Mouse (Mus musculus) bone marrow macrophage, adult 2 months (primary cell): ENCODE results near the gene Slain1. TPM values are rescaled to one million over a fixed set of nuclear protein-coding genes. Genes with fewer than 3 reads are reported as not detected.

Source experiments
- H3K27ac ChIP-seq: 2 replicates; pipeline ENCODE4 v1.5.1; 2012; ENCODE audit warnings: low read depth, low read length; ENCODE audit not compliant: insufficient read depth
- H3K4me1 ChIP-seq: 2 replicates; pipeline ENCODE4 v1.6.1; 2012; ENCODE audit warnings: low read length; ENCODE audit not compliant: control insufficient read depth, insufficient read depth
- H3K4me3 ChIP-seq: 2 replicates; pipeline ENCODE4 v1.5.1; 2012; ENCODE audit warnings: mild to moderate bottlenecking, low read length, moderate library complexity; ENCODE audit not compliant: insufficient read depth
- CTCF ChIP-seq: IDR thresholded peaks from 2 replicates; pipeline ENCODE4 v1.5.1; 2012; ENCODE audit warnings: low read depth, mild to moderate bottlenecking, low read length, moderate library complexity
- POLR2A ChIP-seq: IDR thresholded peaks from 2 replicates; pipeline ENCODE4 v1.6.1; 2012; ENCODE audit warnings: mild to moderate bottlenecking, low read depth, low read length, borderline replicate concordance
- polyA plus RNA-seq: library from polyadenylated mRNA; stranded (reverse); fragments of >200 nt; gene quantifications from 2 replicates; pipeline ENCODE4 v1.2.4, GENCODE M21; 2012; ENCODE audit not compliant: missing spikeins, insufficient read depth, insufficient read length

The Slain1 gene
- not detected in 2 replicates for polyA plus RNA-seq

GRCm38 (mm10) chr14:103649896-103650334, at the start of gene Slain1:
Slain1 (plus strand) TSS chr14:103650228.
- no peaks in the 10 kb centered on the region for H3K4me1 ChIP-seq
- H3K27ac ChIP-seq = no peak within 1 kb of the TSS
- TF ChIP-seq CTCF (no peak), POLR2A (no peak)
- H3K4me3 ChIP-seq = peak within 1 kb of the TSS; percentile 48

DNA sequence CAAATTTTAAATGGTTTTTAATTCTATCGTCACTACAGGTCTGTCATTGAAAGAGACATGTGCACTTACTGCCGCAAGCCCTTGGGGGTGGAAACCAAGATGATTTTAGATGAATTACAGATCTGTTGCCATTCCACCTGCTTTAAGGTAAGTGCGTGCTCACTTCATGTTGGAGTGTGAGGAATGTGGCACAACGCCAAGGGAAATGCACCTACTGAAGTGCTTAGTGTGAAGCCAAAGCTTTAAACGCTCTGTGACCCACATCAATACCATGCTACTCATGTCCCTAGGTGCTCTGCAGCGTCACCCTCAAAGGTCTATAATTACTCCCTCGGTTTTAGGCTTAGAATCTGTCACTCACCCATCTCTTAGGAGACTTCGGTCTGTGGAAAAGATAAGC, 42.0 kb upstream of the Slain1 start:
- Histone ChIP-seq H3K4me3 (no peak overlapping the region), H3K4me1 (no peaks in the 10 kb centered on the region), H3K27ac (no peak overlapping the region)
- no peak for TF ChIP-seq CTCF

- H3K27ac ChIP-seq = no peak overlapping the region
- H3K4me3 ChIP-seq = no peak overlapping the region
- TF ChIP-seq POLR2A = no peak
- no peaks in the 10 kb centered on the region for H3K4me1 ChIP-seq
Observed at GRCm38 (mm10) chr14:103613573-103614271, 36.3 kb upstream of the Slain1 start.

GRCm38 (mm10) chr14:103614272-103614587, 35.8 kb upstream of the Slain1 start:
- TF ChIP-seq CTCF (no peak), POLR2A (no peak)

DNA sequence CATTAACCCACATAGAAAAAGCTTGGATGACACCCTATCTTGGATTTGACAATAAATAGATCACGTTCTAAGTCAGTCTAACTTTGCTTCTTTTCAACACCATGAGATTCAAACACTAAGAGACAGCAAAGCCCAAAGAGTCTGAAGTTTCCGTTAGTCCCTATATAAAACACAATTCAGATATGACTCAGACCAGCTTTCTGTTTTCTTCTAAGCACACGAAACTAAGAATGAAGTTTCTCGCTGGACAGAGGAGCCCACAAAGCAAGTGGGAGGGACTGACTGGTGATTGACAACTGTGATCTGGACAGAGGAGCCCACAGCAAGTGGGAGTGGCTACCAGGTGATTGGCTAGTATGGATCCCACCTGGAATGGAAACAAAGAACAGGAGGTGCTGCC, 30.3 kb upstream of the Slain1 start:
- Histone ChIP-seq H3K4me3 (no peak overlapping the region), H3K27ac (no peak overlapping the region), H3K4me1 (no peaks in the 10 kb centered on the region)
- no peak for TF ChIP-seq POLR2A
- TF ChIP-seq CTCF = no peak

More at GRCm38 (mm10) chr14:103614272-103614587, 35.8 kb upstream of the Slain1 start:
- H3K4me1 ChIP-seq = no peaks in the 10 kb centered on the region
- H3K27ac ChIP-seq = no peak overlapping the region
- H3K4me3 ChIP-seq = no peak overlapping the region

DNA sequence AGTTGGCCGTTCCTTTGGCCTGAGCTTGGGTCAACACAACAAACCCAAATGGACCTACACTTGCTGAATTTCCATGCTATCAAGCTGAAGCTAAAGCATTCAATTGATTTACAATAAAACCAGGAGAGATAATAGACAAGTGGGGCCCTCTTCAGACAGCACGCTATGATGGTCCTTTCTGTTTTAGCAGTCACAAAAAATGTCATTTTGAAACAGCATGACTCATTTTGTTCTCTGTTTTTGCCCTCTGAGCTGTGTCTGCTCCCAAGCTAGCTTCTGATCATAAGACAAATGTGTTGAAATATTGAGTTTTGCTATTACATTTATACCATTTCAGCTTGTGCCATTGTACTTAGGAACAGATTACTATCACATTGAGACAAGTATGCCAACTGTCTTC, 28.8 kb upstream of the Slain1 start:
- Histone ChIP-seq H3K4me1 (no peaks in the 10 kb centered on the region), H3K27ac (no peak overlapping the region), H3K4me3 (no peak overlapping the region)
- TF ChIP-seq CTCF (no peak), POLR2A (no peak)

- Histone ChIP-seq H3K4me1 (no peaks in the 10 kb centered on the region), H3K4me3 (no peak overlapping the region), H3K27ac (no peak overlapping the region)
- TF ChIP-seq CTCF (no peak), POLR2A (no peak)
Observed at GRCm38 (mm10) chr14:103626100-103626499, 23.9 kb upstream of the Slain1 start.

DNA sequence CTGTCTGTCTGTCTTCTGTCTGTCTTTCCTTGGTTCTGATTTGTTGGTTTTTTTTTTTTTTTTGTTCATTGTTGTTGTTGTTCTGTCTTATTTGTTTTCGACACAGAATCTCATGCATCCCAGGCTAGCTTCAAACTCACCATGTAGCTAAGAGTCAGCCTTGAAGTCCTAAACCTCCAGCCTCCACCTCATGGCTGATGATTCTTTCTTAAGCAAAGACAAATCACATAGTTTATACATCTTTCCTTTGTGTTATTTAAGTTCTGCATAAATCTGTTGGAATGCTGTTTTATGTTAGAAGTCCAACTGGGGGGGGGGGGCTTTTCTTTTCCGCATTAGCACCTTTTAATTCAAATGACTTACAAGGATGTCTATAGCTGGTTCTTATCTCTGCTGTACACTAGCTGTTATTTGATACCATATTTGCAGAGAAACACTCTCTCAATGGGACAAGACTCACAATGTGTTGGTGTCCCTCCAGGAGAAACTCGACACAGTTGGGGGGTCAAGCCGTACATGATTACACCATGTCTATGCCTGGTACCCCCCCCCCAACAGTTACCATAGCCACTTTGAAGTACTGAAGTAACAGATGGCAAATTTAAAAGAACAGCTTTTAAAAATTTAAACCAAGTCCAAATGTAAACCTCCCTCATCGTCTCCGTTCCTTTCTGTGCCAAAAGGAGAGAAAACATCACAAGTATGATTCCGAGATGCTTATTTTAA, 20.2 kb upstream of the Slain1 start:
- H3K4me1 ChIP-seq = no peaks in the 10 kb centered on the region
- TF ChIP-seq CTCF (no peak), POLR2A (no peak)
- H3K27ac ChIP-seq = no peak overlapping the region
- no peak overlapping the region for H3K4me3 ChIP-seq

DNA sequence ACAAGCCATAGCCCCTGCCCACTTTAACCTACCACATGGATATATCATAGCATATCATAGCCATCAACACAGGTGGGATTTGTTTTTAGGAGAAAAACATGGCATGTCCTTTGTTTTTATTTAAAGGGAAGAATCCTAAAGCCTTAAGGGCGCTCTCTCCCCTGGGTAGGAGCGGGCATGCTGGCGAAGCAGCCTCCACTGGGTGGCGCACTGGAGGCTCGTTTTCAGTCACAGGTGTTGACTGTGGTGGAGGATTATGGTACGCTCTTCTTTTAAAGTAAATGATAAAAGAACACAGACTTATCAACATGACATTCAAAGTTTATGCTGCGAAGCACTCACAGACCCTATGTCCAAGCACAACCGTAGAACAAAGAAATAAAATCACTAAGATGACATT, 19.5 kb upstream of the Slain1 start:
- H3K27ac ChIP-seq = no peak overlapping the region

GRCm38 (mm10) chr14:103643933-103644332, 6.1 kb upstream of the Slain1 start:
- Histone ChIP-seq H3K4me1 (no peaks in the 10 kb centered on the region), H3K4me3 (no peak overlapping the region), H3K27ac (no peak overlapping the region)
- TF ChIP-seq CTCF (no peak), POLR2A (no peak)

More for the DNA sequence above, 19.5 kb upstream of the Slain1 start:
- H3K4me3 ChIP-seq = no peak overlapping the region
- no peaks in the 10 kb centered on the region for H3K4me1 ChIP-seq
- TF ChIP-seq CTCF (no peak), POLR2A (no peak)

GRCm38 (mm10) chr14:103647981-103648380, 2.0 kb upstream of the Slain1 start:
- Histone ChIP-seq H3K4me3 (no peak overlapping the region), H3K4me1 (no peaks in the 10 kb centered on the region), H3K27ac (no peak overlapping the region)
- TF ChIP-seq POLR2A = no peak
